Mouse (Mus musculus) intestine, embryonic 14.5 days (tissue): Measurements from ENCODE around the gene Syce3. TPM values are rescaled to one million over a fixed set of nuclear protein-coding genes. Genes with fewer than 3 reads are reported as not detected.

ENCODE experiments used
- ATAC-seq: fragments of 200-750 bp; cut with Nextera tagmentation; replicated peaks from 2 replicates; pipeline ENCODE4 v1.8.0; 2017; ENCODE audit warnings: low read depth, moderate number of reproducible peaks, moderate TSS enrichment, moderate library complexity; ENCODE audit not compliant: low FRiP score, low TSS enrichment
- DNase-seq: peaks from one replicate; pipeline ENCODE4 v3.0.0-alpha.2; 2018; ENCODE audit warnings: low spot score
- H3K27ac ChIP-seq: fragments of 300-500 bp; sonication (generic); 2 replicates; pipeline ENCODE4 v1.5.1; 2014; ENCODE audit warnings: low read depth, mild to moderate bottlenecking, control low read depth
- H3K27me3 ChIP-seq: fragments of 300-500 bp; sonication (generic); replicated peaks from 2 replicates; pipeline ENCODE4 v1.6.1; 2014; ENCODE audit warnings: low read length, control low read depth; ENCODE audit not compliant: control insufficient read depth, insufficient read depth
- H3K36me3 ChIP-seq: fragments of 300-500 bp; sonication (generic); 2 replicates; pipeline ENCODE4 v1.6.1; 2014; ENCODE audit warnings: low read length, control low read depth; ENCODE audit not compliant: control insufficient read depth, insufficient read depth
- H3K4me1 ChIP-seq: fragments of 300-500 bp; sonication (generic); replicated peaks from 2 replicates; pipeline ENCODE4 v1.6.1; 2014; ENCODE audit warnings: low read length, control low read depth, mixed read lengths; ENCODE audit not compliant: control insufficient read depth, insufficient read depth
- H3K4me2 ChIP-seq: fragments of 300-500 bp; sonication (generic); 2 replicates; pipeline ENCODE4 v1.6.1; 2014; ENCODE audit warnings: low read length
- H3K4me3 ChIP-seq: fragments of 300-500 bp; sonication (generic); 2 replicates; pipeline ENCODE4 v1.5.1; 2014; ENCODE audit warnings: low read depth, low read length, control low read depth, mixed read lengths
- H3K9ac ChIP-seq: fragments of 300-500 bp; sonication (generic); 2 replicates; pipeline ENCODE4 v1.6.1; 2014; ENCODE audit warnings: mild to moderate bottlenecking, low read length
- H3K9me3 ChIP-seq: fragments of 300-500 bp; sonication (generic); 2 replicates; pipeline ENCODE4 v1.6.1; 2016; ENCODE audit warnings: low read length, control low read depth; ENCODE audit not compliant: control insufficient read depth
- WGBS: fragments of 180-500 bp; shearing (Covaris S2); extraction: QIAGEN DNeasy Blood & Tissue Kit; methylation state at CpG from one replicate; pipeline ENCODE4 v1.1.7; 2014; 5-methylcytosine and 5-hydroxymethylcytosine counted together
- polyA plus RNA-seq: library from polyadenylated mRNA; unstranded; fragments of >200 nt; fragmentation: Nextera tagmentation; extraction: Ambion mirVana; gene quantifications from 2 replicates; pipeline ENCODE4 v1.2.1, GENCODE M21; 2014

Syce3 gene
- polyA plus RNA-seq, 1 experiment from 2014 or later: not detected

DNA sequence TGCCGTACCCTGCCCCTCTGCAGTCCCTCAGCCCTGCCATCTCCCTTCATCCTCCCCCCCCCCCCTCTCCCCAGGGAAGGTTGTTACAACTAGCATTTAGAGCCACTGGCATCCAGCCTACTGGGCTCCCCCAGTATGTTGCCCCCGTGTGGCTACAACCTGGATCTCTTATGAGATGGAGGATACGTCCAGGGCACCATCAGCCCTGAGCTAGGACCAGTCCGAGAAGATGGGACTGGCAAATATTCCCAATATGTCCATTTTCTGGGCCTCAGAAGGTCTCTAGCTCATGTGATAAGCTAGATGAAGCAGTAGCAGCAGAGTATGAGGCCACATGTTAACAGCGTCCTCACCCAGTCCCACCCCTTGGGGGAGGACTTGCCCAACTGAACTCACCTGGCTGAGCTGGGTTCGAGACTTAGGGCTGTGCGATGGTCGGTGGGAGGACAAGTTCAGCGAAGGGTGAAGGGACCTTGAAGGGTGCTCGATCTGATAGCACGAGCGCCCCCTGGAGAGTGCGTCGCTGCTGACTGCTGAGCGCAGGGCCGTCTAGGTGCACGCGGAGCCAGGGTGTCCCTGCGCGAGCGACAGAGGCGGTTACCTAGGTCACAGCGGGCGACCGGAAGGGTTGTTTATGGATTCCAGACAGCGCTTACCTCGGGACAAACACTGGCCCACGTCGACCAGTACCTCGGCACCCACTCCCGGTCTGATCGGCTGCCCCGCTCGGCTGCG, 37.1 kb downstream of the Syce3 start:
- H3K9ac ChIP-seq: peak overlapping the region; percentile 70
- peak overlapping the region; percentile 68 for H3K4me3 ChIP-seq
- H3K36me3 ChIP-seq: peaks cover 45% of the 10 kb centered on the region
- DNase-seq (peak; percentile 93), ATAC-seq (peak; percentile 80)
- H3K27ac ChIP-seq: peak overlapping the region; percentile 86
- H3K4me2 ChIP-seq: peak overlapping the region; percentile 77
- peaks cover 22% of the 10 kb centered on the region for H3K27me3 ChIP-seq
- 2% methylated on average over 35 of the region's 35 CpGs for WGBS
- no peaks in the 10 kb centered on the region for H3K9me3 ChIP-seq
- H3K4me1 ChIP-seq: peaks cover 11% of the 10 kb centered on the region

- no peak overlapping the region for H3K27ac ChIP-seq
- H3K4me3 ChIP-seq: no peak overlapping the region; the same call in 1 of the 2 replicates
- peaks cover 15% of the 10 kb centered on the region for H3K27me3 ChIP-seq
- H3K36me3 ChIP-seq: peaks cover 52% of the 10 kb centered on the region
- no peaks in the 10 kb centered on the region for H3K9me3 ChIP-seq
- DNase-seq (no peak), ATAC-seq (no peak)
- 85% methylated on average over 7 of the region's 7 CpGs for WGBS
- H3K4me1 ChIP-seq: peaks cover 10% of the 10 kb centered on the region; the same call in 1 of the 2 replicates
- no peak overlapping the region for H3K9ac ChIP-seq
- peak overlapping the region; percentile 77 for H3K4me2 ChIP-seq
Observed at GRCm38 (mm10) chr15:89372536-89372935, 37.8 kb downstream of the Syce3 start.

DNA sequence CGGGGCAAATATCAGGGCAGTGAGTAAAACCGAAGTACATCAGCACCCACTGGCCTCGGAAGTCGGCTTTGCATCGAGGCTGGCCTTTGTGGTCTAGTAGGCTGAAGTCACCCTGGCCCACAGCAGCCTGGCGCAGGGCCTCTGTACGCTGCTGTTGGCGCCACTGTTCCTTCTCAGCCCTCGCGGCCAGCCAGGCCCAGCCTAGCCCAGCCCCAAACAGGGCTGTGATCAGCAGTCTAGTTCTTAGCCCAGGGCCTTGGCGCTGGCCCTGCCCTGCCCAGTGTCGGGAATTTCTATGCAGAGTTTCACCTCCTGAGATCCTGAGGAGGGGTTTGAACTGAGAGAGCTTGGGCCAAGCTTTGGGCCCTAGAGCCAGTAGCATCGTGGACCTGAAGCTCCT, 38.2 kb downstream of the Syce3 start:
- H3K4me2 ChIP-seq: no peak overlapping the region
- 85% methylated on average over 13 of the region's 13 CpGs for WGBS

GRCm38 (mm10) chr15:89365141-89365551, 45.2 kb downstream of the Syce3 start:
- no peaks in the 10 kb centered on the region for H3K9me3 ChIP-seq
- DNase-seq (no peak), ATAC-seq (no peak)
- no peaks in the 10 kb centered on the region for H3K4me1 ChIP-seq
- H3K4me3 ChIP-seq: no peak overlapping the region
- H3K4me2 ChIP-seq: no peak overlapping the region
- no peak overlapping the region for H3K27ac ChIP-seq
- H3K9ac ChIP-seq: no peak overlapping the region
- no peaks in the 10 kb centered on the region for H3K27me3 ChIP-seq
- 92% methylated on average over 4 of the region's 4 CpGs for WGBS
- peaks cover 97% of the 10 kb centered on the region for H3K36me3 ChIP-seq

More for the DNA sequence above, 38.2 kb downstream of the Syce3 start:
- H3K9ac ChIP-seq: no peak overlapping the region
- no peak overlapping the region for H3K4me3 ChIP-seq
- no peak overlapping the region for H3K27ac ChIP-seq
- H3K4me1 ChIP-seq: 0 out of 2 replicates have a peak, but pooled peaks cover 5% of the 10 kb centered on the region
- DNase-seq (no peak), ATAC-seq (no peak)
- peaks cover 10% of the 10 kb centered on the region for H3K27me3 ChIP-seq
- no peaks in the 10 kb centered on the region for H3K9me3 ChIP-seq
- H3K36me3 ChIP-seq: peaks cover 56% of the 10 kb centered on the region

DNA sequence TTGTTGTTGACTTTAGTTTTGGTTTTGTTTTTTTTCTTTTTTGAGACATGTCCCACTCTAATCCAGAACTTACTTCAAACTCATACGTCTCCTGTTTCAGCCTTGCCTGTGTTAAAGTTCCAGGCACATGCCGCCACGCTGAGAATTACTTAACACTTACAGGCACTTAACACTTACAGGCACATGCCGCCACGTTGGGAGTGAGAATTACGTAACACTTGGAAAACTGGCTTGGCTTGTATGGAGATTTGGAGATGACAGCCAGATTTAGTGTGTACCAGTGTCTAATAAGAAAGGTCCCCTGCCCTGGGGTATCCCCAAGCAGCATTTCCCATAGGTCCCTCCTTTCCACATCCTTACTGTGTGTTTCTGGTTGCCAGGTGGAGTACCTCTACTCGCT, 47.3 kb downstream of the Syce3 start:
- Histone ChIP-seq H3K4me3 (no peak overlapping the region), H3K9ac (no peak overlapping the region), H3K4me2 (no peak overlapping the region), H3K9me3 (no peaks in the 10 kb centered on the region), H3K36me3 (peaks cover 84% of the 10 kb centered on the region), H3K27ac (no peak overlapping the region), H3K4me1 (no peaks in the 10 kb centered on the region; the same call in 1 of the 2 replicates), H3K27me3 (no peaks in the 10 kb centered on the region)
- DNase-seq (no peak), ATAC-seq (no peak)
- WGBS: 91% methylated on average over 7 of the region's 7 CpGs

DNA sequence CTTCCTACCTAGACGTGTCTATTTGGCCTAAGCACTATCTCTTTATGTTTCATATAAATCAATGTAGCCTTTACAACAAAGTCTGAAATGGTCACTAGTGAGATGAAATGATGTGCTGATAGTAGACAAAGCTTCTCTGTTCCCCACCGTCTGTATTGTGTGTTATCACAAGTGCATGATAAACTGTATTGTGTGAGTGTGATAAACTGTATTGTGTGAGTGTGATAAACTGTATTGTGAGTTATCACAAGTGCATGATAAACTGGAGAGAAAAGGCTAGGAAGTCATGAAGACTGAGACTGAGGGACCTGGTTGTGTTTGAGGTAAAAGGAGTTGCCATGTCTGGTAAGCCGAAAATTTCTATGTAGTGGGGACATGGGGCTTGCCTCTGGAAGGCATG, 51.5 kb downstream of the Syce3 start:
- no peaks in the 10 kb centered on the region for H3K27me3 ChIP-seq
- DNase-seq (no peak), ATAC-seq (no peak)
- H3K4me2 ChIP-seq: no peak overlapping the region
- 85% methylated on average over 3 of the region's 3 CpGs for WGBS
- H3K9ac ChIP-seq: no peak overlapping the region
- peaks cover 41% of the 10 kb centered on the region for H3K36me3 ChIP-seq
- H3K27ac ChIP-seq: no peak overlapping the region
- peaks cover 14% of the 10 kb centered on the region for H3K4me1 ChIP-seq
- no peak overlapping the region for H3K4me3 ChIP-seq
- no peaks in the 10 kb centered on the region for H3K9me3 ChIP-seq

GRCm38 (mm10) chr15:89356372-89356771, 53.9 kb downstream of the Syce3 start:
- H3K4me3 ChIP-seq: peak overlapping the region; percentile 94
- H3K36me3 ChIP-seq: peaks cover 44% of the 10 kb centered on the region
- peak; percentile 63 for ATAC-seq
- DNase-seq: peak; percentile 89
- no peaks in the 10 kb centered on the region for H3K27me3 ChIP-seq
- H3K4me2 ChIP-seq: peak overlapping the region; percentile 64
- H3K4me1 ChIP-seq: peaks cover 14% of the 10 kb centered on the region
- peak overlapping the region; percentile 90 for H3K27ac ChIP-seq
- under 1% methylated on average over 15 of the region's 15 CpGs for WGBS
- H3K9me3 ChIP-seq: no peaks in the 10 kb centered on the region
- H3K9ac ChIP-seq: peak overlapping the region; percentile 88

DNA sequence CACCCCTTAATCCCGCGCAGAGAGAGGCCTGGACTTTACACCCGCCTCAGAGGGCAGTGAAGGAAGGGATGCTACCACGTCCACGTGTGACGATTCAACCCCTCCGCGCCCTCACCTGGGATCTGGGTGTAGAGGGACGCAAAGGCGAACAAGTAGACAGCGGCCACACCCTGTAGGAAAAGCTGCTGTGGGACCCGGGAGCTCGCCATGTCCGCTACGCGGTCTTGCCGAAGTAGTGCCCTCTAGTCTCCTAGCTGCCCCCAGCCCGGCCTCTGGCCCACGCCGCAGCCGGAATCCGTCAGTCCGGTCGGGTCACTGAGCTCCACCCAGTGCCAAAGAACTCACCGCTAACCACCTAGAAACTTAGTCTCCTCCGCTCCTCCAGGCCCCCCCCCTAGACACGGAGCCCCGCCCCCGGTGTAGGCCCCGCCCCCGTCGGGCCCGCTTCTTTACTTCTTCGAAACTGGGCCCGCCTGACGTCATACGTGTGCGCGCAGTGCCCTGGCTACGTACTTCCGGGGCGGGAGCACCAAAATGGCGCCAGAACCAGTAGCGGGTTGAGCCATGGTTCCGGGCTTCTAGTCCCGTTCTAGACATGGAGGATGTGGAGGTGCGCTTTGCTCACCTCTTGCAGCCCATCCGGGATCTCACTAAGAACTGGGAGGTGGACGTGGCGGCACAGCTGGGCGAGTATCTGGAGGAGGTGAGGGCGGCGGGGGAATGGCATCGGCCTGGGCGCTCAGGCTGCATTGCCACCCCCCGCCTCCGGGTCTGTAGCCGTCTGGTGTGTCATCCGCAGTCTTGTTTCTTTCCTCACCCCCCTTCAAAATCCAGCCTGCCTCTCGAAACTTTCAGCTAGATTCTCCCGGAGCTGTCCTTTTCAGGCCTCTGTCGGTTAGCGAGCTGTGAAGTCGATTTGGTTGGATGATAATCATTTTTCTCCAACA, 54.8 kb downstream of the Syce3 start, which contains the start of the genes Lmf2 and Ncaph2:
TSS of gene Lmf2 (minus strand) at position 419 of the 947 bp plus-strand sequence.
TSS of gene Ncaph2 (plus strand) at position 479 of the 947 bp plus-strand sequence.
- H3K36me3 ChIP-seq: peaks cover 43% of the 10 kb centered on the region

More for the DNA sequence above, 54.8 kb downstream of the Syce3 start, which contains the start of the genes Lmf2 and Ncaph2:
- Histone ChIP-seq H3K9ac (peak within 1 kb of the TSS; percentile 88), H3K27ac (peak within 1 kb of the TSS; percentile 90), H3K27me3 (no peaks in the 10 kb centered on the region), H3K4me2 (peak within 1 kb of the TSS; percentile 94), H3K4me3 (peak within 1 kb of the TSS; percentile 94), H3K4me1 (peaks cover 14% of the 10 kb centered on the region), H3K9me3 (no peaks in the 10 kb centered on the region)
- WGBS: under 1% methylated on average over 63 of the region's 64 CpGs
- ATAC-seq (peak; percentile 92), DNase-seq (peak; percentile 99)
